Mouse (Mus musculus) G1E (cell line): ENCODE results near the gene Slc6a5.

Experiments
- CTCF ChIP-seq: IDR thresholded peaks from 2 replicates; pipeline ENCODE4 v1.5.1; 2012; ENCODE audit warnings: low read depth, low read length, inconsistent platforms, mixed read lengths
- GATA1 ChIP-seq: IDR thresholded peaks from 2 replicates; pipeline ENCODE4 v1.6.1; 2012; ENCODE audit warnings: borderline replicate concordance, low read length, inconsistent platforms, mixed read lengths
- GATA2 ChIP-seq: IDR thresholded peaks from 2 replicates; pipeline ENCODE4 v1.6.1; 2012; ENCODE audit warnings: low read depth, low read length, inconsistent platforms, borderline replicate concordance
- TAL1 ChIP-seq: conservative IDR thresholded peaks from 2 replicates; pipeline ENCODE4 v1.6.1; 2012; ENCODE audit warnings: low read depth, low read length, inconsistent platforms, mixed read lengths

GRCm38 (mm10) chr7:49882694-49883389, 27.1 kb upstream of the Slc6a5 start:
- TF ChIP-seq CTCF (no peak), GATA1 (no peak), TAL1 (no peak), GATA2 (no peak)
